Mouse (Mus musculus) neural tube, embryonic 12.5 days (tissue): Measurements from ENCODE around the gene Gapt. TPM values are rescaled to one million over a fixed set of nuclear protein-coding genes. Genes with fewer than 3 reads are reported as not detected.
"Not testable (repeated sequence)": the region's sequence is repeated elsewhere in the genome, so short reads cannot be mapped to it uniquely, and the experiment has no call there.

ENCODE experiments used
- ATAC-seq: fragments of 200-750 bp; cut with Nextera tagmentation; 2 replicates; pipeline ENCODE4 v1.8.0; 2017; ENCODE audit warnings: low read depth, mild to moderate bottlenecking, moderate TSS enrichment, moderate library complexity; ENCODE audit not compliant: low FRiP score
- H3K27ac ChIP-seq: fragments of 300-500 bp; sonication (generic); 2 replicates; pipeline ENCODE4 v1.5.1; 2016
- H3K27me3 ChIP-seq: fragments of 300-500 bp; sonication (generic); replicated peaks from 2 replicates; pipeline ENCODE4 v1.6.1; 2016; ENCODE audit warnings: mild to moderate bottlenecking
- H3K36me3 ChIP-seq: fragments of 300-500 bp; sonication (generic); 2 replicates; pipeline ENCODE4 v1.6.1; 2016; ENCODE audit warnings: mild to moderate bottlenecking
- H3K4me1 ChIP-seq: fragments of 300-500 bp; sonication (generic); 2 replicates; pipeline ENCODE4 v1.6.1; 2016
- H3K4me2 ChIP-seq: fragments of 300-500 bp; sonication (generic); replicated peaks from 2 replicates; pipeline ENCODE4 v1.6.1; 2016; ENCODE audit warnings: mild to moderate bottlenecking
- H3K4me3 ChIP-seq: fragments of 300-500 bp; sonication (generic); 2 replicates; pipeline ENCODE4 v1.5.1; 2016
- H3K9ac ChIP-seq: fragments of 300-500 bp; sonication (generic); 2 replicates; pipeline ENCODE4 v1.6.1; 2016; ENCODE audit warnings: mild to moderate bottlenecking
- H3K9me3 ChIP-seq: fragments of 300-500 bp; sonication (generic); 2 replicates; pipeline ENCODE4 v1.6.1; 2016; ENCODE audit warnings: mild to moderate bottlenecking
- WGBS: fragments of 180-500 bp; shearing (Covaris S2); methylation state at CpG from one replicate; pipeline ENCODE4 v1.1.7; 2016; 5-methylcytosine and 5-hydroxymethylcytosine counted together
- polyA plus RNA-seq: library from polyadenylated mRNA; unstranded; fragments of >200 nt; fragmentation: Nextera tagmentation; extraction: Ambion mirVana; gene quantifications from 2 replicates; pipeline ENCODE4 v1.2.1, GENCODE M21; 2016

Gapt gene
- polyA plus RNA-seq, 1 experiment from 2014 or later = 0.15 TPM

GRCm38 (mm10) chr13:110392631-110393030 lies 35.6 kb upstream of the Gapt start:
- Histone ChIP-seq H3K4me2 (no peak overlapping the region), H3K9ac (no peak overlapping the region), H3K27ac (no peak overlapping the region), H3K27me3 (no peaks in the 10 kb centered on the region), H3K9me3 (peaks cover 7% of the 10 kb centered on the region; the same call in 1 of the 2 replicates), H3K4me3 (no peak overlapping the region), H3K36me3 (peaks cover 1% of the 10 kb centered on the region), H3K4me1 (peaks cover 3% of the 10 kb centered on the region; the same call in 1 of the 2 replicates)
- no peak for ATAC-seq
- 46% methylated on average over 3 of the region's 3 CpGs for WGBS

DNA sequence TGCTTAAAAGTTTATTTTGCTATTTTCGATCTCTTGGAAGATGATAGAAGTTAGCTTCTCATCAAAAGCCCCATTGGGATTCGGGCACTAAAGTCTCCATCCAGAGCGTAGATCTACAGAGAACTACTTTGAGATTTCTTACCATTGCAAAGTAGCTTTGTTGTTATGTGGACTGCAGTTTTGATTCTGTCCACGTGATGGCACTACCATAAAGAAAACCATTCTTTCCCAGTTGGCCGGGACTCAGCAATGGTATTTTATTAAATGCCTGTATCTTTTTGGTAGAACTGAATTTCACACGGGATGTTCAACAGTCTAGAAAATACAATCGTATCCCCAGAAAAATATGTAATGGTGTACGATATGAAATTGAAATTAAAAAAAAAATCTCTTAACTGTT lies 35.2 kb upstream of the Gapt start:
- Histone ChIP-seq H3K4me3 (no peak overlapping the region), H3K27ac (no peak overlapping the region)
- ATAC-seq = no peak

GRCm38 (mm10) chr13:110384514-110384913 lies 27.5 kb upstream of the Gapt start:
- peaks cover under 1% of the 10 kb centered on the region; the same call in 1 of the 2 replicates for H3K9me3 ChIP-seq
- no peak overlapping the region for H3K4me3 ChIP-seq
- H3K36me3 ChIP-seq = no peaks in the 10 kb centered on the region
- no peak overlapping the region for H3K4me2 ChIP-seq
- H3K27ac ChIP-seq = no peak overlapping the region
- H3K27me3 ChIP-seq = no peaks in the 10 kb centered on the region
- WGBS = 77% methylated on average over 6 of the region's 6 CpGs
- ATAC-seq = no peak
- no peaks in the 10 kb centered on the region for H3K4me1 ChIP-seq
- H3K9ac ChIP-seq = no peak overlapping the region

More for the DNA sequence above, 35.2 kb upstream of the Gapt start:
- no peak overlapping the region for H3K4me2 ChIP-seq
- H3K9ac ChIP-seq = no peak overlapping the region
- H3K27me3 ChIP-seq = no peaks in the 10 kb centered on the region
- WGBS = 27% methylated on average over 8 of the region's 8 CpGs
- H3K9me3 ChIP-seq = peaks cover 7% of the 10 kb centered on the region; the same call in 1 of the 2 replicates
- H3K4me1 ChIP-seq = peaks cover 3% of the 10 kb centered on the region; the same call in 1 of the 2 replicates
- no peaks in the 10 kb centered on the region for H3K36me3 ChIP-seq

DNA sequence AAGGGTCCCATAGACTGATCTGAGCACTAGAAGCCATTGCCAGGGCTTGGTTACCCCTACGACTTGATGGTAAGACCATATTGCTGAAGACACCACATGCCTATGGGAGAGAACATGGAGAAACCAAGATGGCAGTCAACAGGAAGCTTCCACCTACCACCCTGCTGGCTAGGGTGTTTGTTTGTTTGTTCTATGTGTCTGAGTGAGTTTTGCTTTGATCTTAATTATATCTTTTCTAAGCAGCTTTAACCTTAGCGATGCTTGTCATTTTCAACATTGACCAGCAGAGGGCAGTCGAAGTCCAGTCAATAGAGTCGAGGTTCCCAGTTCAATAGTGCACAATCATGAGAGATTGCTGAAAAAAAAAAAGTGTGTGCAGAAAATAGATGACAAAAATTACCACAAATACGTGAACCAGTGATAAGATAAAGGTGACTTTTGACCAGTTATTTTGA lies 25.5 kb upstream of the Gapt start:
- ATAC-seq = 0 out of 2 replicates have a peak, but pooled peaks have one; percentile 25
- no peak overlapping the region for H3K4me2 ChIP-seq
- no peak overlapping the region for H3K9ac ChIP-seq
- WGBS = 19% methylated on average over 5 of the region's 5 CpGs
- H3K27ac ChIP-seq = no peak overlapping the region
- no peaks in the 10 kb centered on the region for H3K27me3 ChIP-seq
- no peak overlapping the region for H3K4me3 ChIP-seq
- no peaks in the 10 kb centered on the region for H3K4me1 ChIP-seq
- H3K36me3 ChIP-seq = no peaks in the 10 kb centered on the region
- H3K9me3 ChIP-seq = no peaks in the 10 kb centered on the region

DNA sequence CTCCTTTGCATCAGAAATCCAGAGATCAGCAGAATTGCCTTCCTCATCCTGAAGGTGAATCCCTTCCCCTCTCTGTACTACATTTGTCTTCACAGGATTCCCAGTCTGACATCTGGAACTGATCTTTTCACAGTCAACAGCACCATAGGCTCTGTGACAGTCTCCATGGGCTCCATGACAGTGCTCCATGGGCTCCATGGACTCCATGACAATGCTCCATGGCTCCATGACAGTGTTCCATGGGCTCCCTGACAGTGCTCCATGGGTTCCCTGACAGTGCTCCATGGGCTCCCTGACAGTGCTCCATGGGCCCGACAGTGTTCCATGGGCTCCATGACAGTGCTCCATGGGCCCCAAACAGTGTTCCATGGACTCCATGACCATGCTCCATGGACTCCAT lies 12.7 kb upstream of the Gapt start:
- no peak for ATAC-seq

DNA sequence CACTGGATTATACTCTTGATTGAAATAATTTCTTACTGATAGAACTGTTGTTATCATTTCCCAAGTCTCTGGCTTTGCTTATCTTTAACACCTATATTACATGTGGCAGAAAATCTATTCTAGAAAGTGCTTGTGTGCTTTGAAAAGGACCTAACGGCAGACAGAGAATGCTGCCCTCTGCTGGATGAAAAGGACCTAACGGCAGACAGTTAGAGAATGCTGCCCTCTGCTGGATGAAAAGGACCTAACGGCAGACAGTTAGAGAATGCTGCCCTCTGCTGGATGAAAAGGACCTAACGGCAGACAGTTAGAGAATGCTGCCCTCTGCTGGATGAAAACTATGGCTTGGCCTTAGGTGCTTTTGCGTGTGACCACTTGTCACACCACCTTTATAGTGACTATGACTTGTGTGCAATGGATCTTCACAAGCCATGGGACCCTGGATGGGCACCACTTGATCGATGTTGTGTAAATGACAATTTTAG lies 11.6 kb upstream of the Gapt start:
- not testable (repeated sequence) for H3K27ac ChIP-seq, H3K36me3 ChIP-seq, H3K4me3 ChIP-seq, H3K4me2 ChIP-seq, H3K9ac ChIP-seq, H3K4me1 ChIP-seq, H3K9me3 ChIP-seq, H3K27me3 ChIP-seq
- ATAC-seq = peak; percentile 69; the same call in 1 of the 2 replicates
- WGBS = 58% methylated on average over 6 of the region's 6 CpGs

More for the DNA sequence above, 12.7 kb upstream of the Gapt start:
- H3K9me3 ChIP-seq = no peaks in the 10 kb centered on the region
- no peak overlapping the region for H3K27ac ChIP-seq
- H3K4me3 ChIP-seq = no peak overlapping the region
- no peak overlapping the region for H3K4me2 ChIP-seq
- no peaks in the 10 kb centered on the region for H3K4me1 ChIP-seq
- H3K27me3 ChIP-seq = no peaks in the 10 kb centered on the region
- H3K9ac ChIP-seq = no peak overlapping the region
- 93% methylated on average over 1 of the region's 1 CpGs for WGBS
- no peaks in the 10 kb centered on the region for H3K36me3 ChIP-seq

- H3K27me3 ChIP-seq = no peaks in the 10 kb centered on the region
- H3K4me1 ChIP-seq = no peaks in the 10 kb centered on the region
- H3K27ac ChIP-seq = no peak overlapping the region
- WGBS = 92% methylated on average over 3 of the region's 3 CpGs
- no peak overlapping the region for H3K9ac ChIP-seq
- H3K36me3 ChIP-seq = no peaks in the 10 kb centered on the region
- no peaks in the 10 kb centered on the region for H3K9me3 ChIP-seq
- ATAC-seq = peak; percentile 38; the same call in 1 of the 2 replicates
- no peak overlapping the region for H3K4me2 ChIP-seq
- no peak overlapping the region for H3K4me3 ChIP-seq
These were observed 11.1 kb upstream of the Gapt start for GRCm38 (mm10) chr13:110367961-110368555.

- WGBS = 94% methylated on average over 3 of the region's 3 CpGs
- Histone ChIP-seq H3K9me3 (no peaks in the 10 kb centered on the region), H3K27ac (no peak overlapping the region), H3K4me3 (no peak overlapping the region), H3K4me2 (no peak overlapping the region), H3K36me3 (no peaks in the 10 kb centered on the region), H3K27me3 (no peaks in the 10 kb centered on the region), H3K4me1 (no peaks in the 10 kb centered on the region), H3K9ac (no peak overlapping the region)
- ATAC-seq = no peak
These were observed 9.5 kb upstream of the Gapt start for GRCm38 (mm10) chr13:110366477-110366876.

GRCm38 (mm10) chr13:110363722-110364121 lies 6.7 kb upstream of the Gapt start:
- H3K4me1 ChIP-seq = no peaks in the 10 kb centered on the region
- no peak overlapping the region for H3K4me3 ChIP-seq
- no peaks in the 10 kb centered on the region for H3K36me3 ChIP-seq
- H3K27ac ChIP-seq = no peak overlapping the region
- ATAC-seq = no peak
- no peaks in the 10 kb centered on the region for H3K9me3 ChIP-seq
- no peak overlapping the region for H3K9ac ChIP-seq
- 83% methylated on average over 6 of the region's 6 CpGs for WGBS
- H3K27me3 ChIP-seq = no peaks in the 10 kb centered on the region
- H3K4me2 ChIP-seq = no peak overlapping the region

DNA sequence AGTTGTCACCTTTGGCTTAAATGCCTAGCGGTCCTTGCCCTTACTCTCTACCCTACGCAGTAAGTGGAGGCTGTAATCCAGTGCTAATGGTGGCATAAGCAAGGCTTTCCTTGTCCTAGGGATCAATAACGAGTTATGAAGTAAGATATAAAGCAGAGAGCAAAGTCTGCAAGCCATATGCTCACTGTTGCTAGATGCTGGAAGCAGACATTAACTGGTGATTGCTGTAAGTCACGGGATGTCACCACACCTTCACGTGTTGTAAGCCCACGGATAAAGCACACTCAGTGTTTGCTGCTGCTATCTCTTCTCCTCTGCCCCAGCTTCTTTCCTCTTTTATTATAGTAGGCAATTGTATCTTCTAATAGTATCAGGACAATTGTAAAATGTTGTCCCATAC lies 5.9 kb downstream of the Gapt start:
- 0 out of 2 replicates have a peak, but pooled peaks cover 4% of the 10 kb centered on the region for H3K4me1 ChIP-seq
- H3K9me3 ChIP-seq = no peaks in the 10 kb centered on the region
- 91% methylated on average over 6 of the region's 6 CpGs for WGBS
- H3K4me3 ChIP-seq = no peak overlapping the region
- ATAC-seq = no peak
- H3K4me2 ChIP-seq = no peak overlapping the region
- H3K9ac ChIP-seq = no peak overlapping the region
- no peak overlapping the region for H3K27ac ChIP-seq
- no peaks in the 10 kb centered on the region for H3K36me3 ChIP-seq
- H3K27me3 ChIP-seq = no peaks in the 10 kb centered on the region

DNA sequence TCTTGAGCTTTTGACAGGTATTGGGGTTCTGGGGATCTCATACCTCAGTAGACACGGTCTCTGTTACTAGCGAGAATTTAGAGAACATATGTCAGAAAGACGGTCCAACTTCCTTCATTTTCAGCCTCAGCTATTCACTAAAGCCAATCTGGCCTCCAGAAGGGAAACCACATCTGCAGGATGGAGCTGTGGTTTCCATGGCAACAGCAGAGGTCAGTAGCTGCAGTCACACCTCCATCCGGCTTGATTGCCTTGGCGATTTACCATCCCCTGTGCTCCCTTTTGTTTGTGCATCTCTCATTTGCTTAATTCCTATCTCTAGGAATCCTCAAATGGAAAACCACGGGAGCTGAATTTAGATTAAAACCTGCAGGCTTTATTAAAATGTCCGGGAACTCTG lies 10.3 kb downstream of the Gapt start:
- 0 out of 2 replicates have a peak, but pooled peaks have one; percentile 50 for ATAC-seq
- Histone ChIP-seq H3K4me1 (0 out of 2 replicates have a peak, but pooled peaks cover 4% of the 10 kb centered on the region), H3K4me2 (no peak overlapping the region), H3K9me3 (no peaks in the 10 kb centered on the region), H3K27ac (no peak overlapping the region), H3K27me3 (no peaks in the 10 kb centered on the region), H3K9ac (no peak overlapping the region), H3K36me3 (no peaks in the 10 kb centered on the region), H3K4me3 (no peak overlapping the region)
- WGBS = 27% methylated on average over 7 of the region's 7 CpGs

GRCm38 (mm10) chr13:110342602-110343001 lies 14.4 kb downstream of the Gapt start:
- H3K27me3 ChIP-seq = no peaks in the 10 kb centered on the region
- H3K36me3 ChIP-seq = no peaks in the 10 kb centered on the region
- H3K4me3 ChIP-seq = no peak overlapping the region
- no peak for ATAC-seq
- no peak overlapping the region for H3K27ac ChIP-seq
- no peak overlapping the region for H3K4me2 ChIP-seq
- WGBS = 63% methylated on average over 6 of the region's 6 CpGs
- no peaks in the 10 kb centered on the region for H3K9me3 ChIP-seq
- 0 out of 2 replicates have a peak, but pooled peaks cover 4% of the 10 kb centered on the region for H3K4me1 ChIP-seq
- no peak overlapping the region for H3K9ac ChIP-seq
